Mouse (Mus musculus): ENCODE results near the gene Chn2.

- no peak for TF ChIP-seq CHD2 (IDR thresholded peaks at IDR 0.05; ENCODE audit: low read length)
- TF ChIP-seq EP300 (IDR thresholded peaks at IDR 0.05; ENCODE audit: low read length): no peak
- TF ChIP-seq USF1 (IDR thresholded peaks at IDR 0.05; ENCODE audit: low read depth, low read length): no peak
- no peak for TF ChIP-seq MAX (IDR thresholded peaks at IDR 0.05; ENCODE audit: low read length)
- TF ChIP-seq HCFC1 (IDR thresholded peaks at IDR 0.05; ENCODE audit: low read depth, low read length): no peak
- TF ChIP-seq CTCF (conservative IDR thresholded peaks at IDR 0.05 in 1 of 2, IDR thresholded peaks at IDR 0.05 in 1 of 2; ENCODE audit: low read depth in 2 of 2, low read length in 2 of 2): no peak
These were observed 38.9 kb downstream of the Chn2 start for GRCm38 (mm10) chr6:54078269-54078668.
